Mouse (Mus musculus): ENCODE measurements around the gene Alg14. TPM values are rescaled to one million over a fixed set of nuclear protein-coding genes. Genes with fewer than 3 reads are reported as not detected.

Gene Alg14
- polyA plus RNA-seq, 1 experiment: 12.3 TPM

GRCm38 (mm10) chr3:121387471-121388009 lies 96.0 kb downstream of the Alg14 start:
- H3K4me3 ChIP-seq (ENCODE audit: insufficient read depth, poor library complexity, severe bottlenecking): no peak overlapping the region
- TF ChIP-seq MAX (IDR thresholded peaks at IDR 0.05) (no peak), MYOG (IDR thresholded peaks at IDR 0.05; ENCODE audit: control insufficient read depth, extremely low read depth, insufficient read length) (no peak), USF1 (IDR thresholded peaks at IDR 0.05; ENCODE audit: low read depth) (no peak), FOSL1 (IDR thresholded peaks at IDR 0.05; ENCODE audit: insufficient read depth, low read length, poor library complexity, severe bottlenecking) (no peak), CEBPB (IDR thresholded peaks at IDR 0.05; ENCODE audit: low read depth) (no peak), CTCF (IDR thresholded peaks at IDR 0.05; ENCODE audit: control insufficient read depth, insufficient read depth, insufficient read length) (no peak)
- H3K36me3 ChIP-seq (ENCODE audit: control insufficient read depth, insufficient read depth): no peaks in the 10 kb centered on the region
- H3ac ChIP-seq (ENCODE audit: control insufficient read depth, insufficient read length, low read depth): no peak overlapping the region
- no peaks in the 10 kb centered on the region for H3K79me2 ChIP-seq (ENCODE audit: control insufficient read depth, insufficient read depth)
- no peaks in the 10 kb centered on the region for H3K27me3 ChIP-seq (ENCODE audit: control insufficient read depth, insufficient read depth, insufficient read length)
- no peaks in the 10 kb centered on the region for H3K79me3 ChIP-seq (ENCODE audit: low read depth)

- TF ChIP-seq CEBPB (IDR thresholded peaks at IDR 0.05; ENCODE audit: low read depth) (no peak), CTCF (IDR thresholded peaks at IDR 0.05; ENCODE audit: control insufficient read depth, insufficient read depth, insufficient read length) (no peak)
- Histone ChIP-seq H3K79me2 (ENCODE audit: control insufficient read depth, insufficient read depth) (no peaks in the 10 kb centered on the region), H3K36me3 (ENCODE audit: control insufficient read depth, insufficient read depth) (no peaks in the 10 kb centered on the region), H3ac (ENCODE audit: control insufficient read depth, insufficient read length, low read depth) (no peak overlapping the region), H3K27me3 (ENCODE audit: control insufficient read depth, insufficient read depth, insufficient read length) (no peaks in the 10 kb centered on the region), H3K4me3 (ENCODE audit: insufficient read depth, poor library complexity, severe bottlenecking) (no peak overlapping the region), H3K79me3 (ENCODE audit: low read depth) (no peaks in the 10 kb centered on the region)
Measured at GRCm38 (mm10) chr3:121389366-121389765, 97.8 kb downstream of the Alg14 start.

- Histone ChIP-seq H3K79me3 (ENCODE audit: low read depth) (no peaks in the 10 kb centered on the region), H3K79me2 (ENCODE audit: control insufficient read depth, insufficient read depth) (no peaks in the 10 kb centered on the region), H3ac (ENCODE audit: control insufficient read depth, insufficient read length, low read depth) (no peak overlapping the region), H3K36me3 (ENCODE audit: control insufficient read depth, insufficient read depth) (no peaks in the 10 kb centered on the region), H3K27me3 (ENCODE audit: control insufficient read depth, insufficient read depth, insufficient read length) (no peaks in the 10 kb centered on the region), H3K4me3 (ENCODE audit: insufficient read depth, poor library complexity, severe bottlenecking) (no peak overlapping the region)
- TF ChIP-seq FOSL1 (IDR thresholded peaks at IDR 0.05; ENCODE audit: insufficient read depth, low read length, poor library complexity, severe bottlenecking) (no peak), CEBPB (IDR thresholded peaks at IDR 0.05; ENCODE audit: low read depth) (no peak), MAX (IDR thresholded peaks at IDR 0.05) (no peak), CTCF (IDR thresholded peaks at IDR 0.05; ENCODE audit: control insufficient read depth, insufficient read depth, insufficient read length) (no peak), MYOD1 (IDR thresholded peaks at IDR 0.05; ENCODE audit: control insufficient read depth, insufficient read length, low read depth) (no peak), USF1 (IDR thresholded peaks at IDR 0.05; ENCODE audit: low read depth) (no peak), MYOG (IDR thresholded peaks at IDR 0.05; ENCODE audit: control insufficient read depth, extremely low read depth, insufficient read length) (no peak)
Measured at GRCm38 (mm10) chr3:121389860-121390530, 98.4 kb downstream of the Alg14 start.

- no peak overlapping the region for H3ac ChIP-seq (ENCODE audit: control insufficient read depth, insufficient read length, low read depth)
- H3K4me3 ChIP-seq (ENCODE audit: insufficient read depth, poor library complexity, severe bottlenecking): no peak overlapping the region
- H3K79me3 ChIP-seq (ENCODE audit: low read depth): no peaks in the 10 kb centered on the region
- no peaks in the 10 kb centered on the region for H3K27me3 ChIP-seq (ENCODE audit: control insufficient read depth, insufficient read depth, insufficient read length)
- no peaks in the 10 kb centered on the region for H3K36me3 ChIP-seq (ENCODE audit: control insufficient read depth, insufficient read depth)
- no peaks in the 10 kb centered on the region for H3K79me2 ChIP-seq (ENCODE audit: control insufficient read depth, insufficient read depth)
- TF ChIP-seq USF1 (IDR thresholded peaks at IDR 0.05; ENCODE audit: low read depth): no peak
- TF ChIP-seq MAX (IDR thresholded peaks at IDR 0.05): no peak
- TF ChIP-seq MYOG (IDR thresholded peaks at IDR 0.05; ENCODE audit: control insufficient read depth, extremely low read depth, insufficient read length): no peak
- no peak for TF ChIP-seq CEBPB (IDR thresholded peaks at IDR 0.05; ENCODE audit: low read depth)
- no peak for TF ChIP-seq FOSL1 (IDR thresholded peaks at IDR 0.05; ENCODE audit: insufficient read depth, low read length, poor library complexity, severe bottlenecking)
- TF ChIP-seq CTCF (IDR thresholded peaks at IDR 0.05; ENCODE audit: control insufficient read depth, insufficient read depth, insufficient read length): no peak
- no peak for TF ChIP-seq MYOD1 (IDR thresholded peaks at IDR 0.05; ENCODE audit: control insufficient read depth, insufficient read length, low read depth)
Measured at GRCm38 (mm10) chr3:121390724-121391123, 99.2 kb downstream of the Alg14 start.

- no peaks in the 10 kb centered on the region for H3K36me3 ChIP-seq (ENCODE audit: control insufficient read depth, insufficient read depth)
- no peaks in the 10 kb centered on the region for H3K79me2 ChIP-seq (ENCODE audit: control insufficient read depth, insufficient read depth)
- no peaks in the 10 kb centered on the region for H3K27me3 ChIP-seq (ENCODE audit: control insufficient read depth, insufficient read depth, insufficient read length)
- H3ac ChIP-seq (ENCODE audit: control insufficient read depth, insufficient read length, low read depth): no peak overlapping the region
- no peaks in the 10 kb centered on the region for H3K79me3 ChIP-seq (ENCODE audit: low read depth)
- TF ChIP-seq CTCF (IDR thresholded peaks at IDR 0.05; ENCODE audit: control insufficient read depth, insufficient read depth, insufficient read length): no peak
- H3K4me3 ChIP-seq (ENCODE audit: insufficient read depth, poor library complexity, severe bottlenecking): no peak overlapping the region
Measured at GRCm38 (mm10) chr3:121395588-121396295, 104.2 kb downstream of the Alg14 start.

GRCm38 (mm10) chr3:121396561-121396960 lies 105.0 kb downstream of the Alg14 start:
- Histone ChIP-seq H3K27me3 (ENCODE audit: control insufficient read depth, insufficient read depth, insufficient read length) (no peaks in the 10 kb centered on the region), H3ac (ENCODE audit: control insufficient read depth, insufficient read length, low read depth) (no peak overlapping the region), H3K36me3 (ENCODE audit: control insufficient read depth, insufficient read depth) (no peaks in the 10 kb centered on the region), H3K79me2 (ENCODE audit: control insufficient read depth, insufficient read depth) (no peaks in the 10 kb centered on the region), H3K4me3 (ENCODE audit: insufficient read depth, poor library complexity, severe bottlenecking) (no peak overlapping the region), H3K79me3 (ENCODE audit: low read depth) (no peaks in the 10 kb centered on the region)
- no peak for TF ChIP-seq USF1 (IDR thresholded peaks at IDR 0.05; ENCODE audit: low read depth)
- no peak for TF ChIP-seq MYOD1 (IDR thresholded peaks at IDR 0.05; ENCODE audit: control insufficient read depth, insufficient read length, low read depth)
- no peak for TF ChIP-seq CTCF (IDR thresholded peaks at IDR 0.05; ENCODE audit: control insufficient read depth, insufficient read depth, insufficient read length)
- TF ChIP-seq FOSL1 (IDR thresholded peaks at IDR 0.05; ENCODE audit: insufficient read depth, low read length, poor library complexity, severe bottlenecking): no peak
- no peak for TF ChIP-seq MAX (IDR thresholded peaks at IDR 0.05)
- no peak for TF ChIP-seq MYOG (IDR thresholded peaks at IDR 0.05; ENCODE audit: control insufficient read depth, extremely low read depth, insufficient read length)

All from C2C12 (cell line).